Mouse (Mus musculus): ENCODE data around the gene Klhl26. TPM values are rescaled to one million over a fixed set of nuclear protein-coding genes. Genes with fewer than 3 reads are reported as not detected.
A peak's percentile ranks its signal among the peaks of the same experiment; 100 is the strongest.

The Klhl26 gene
- polyA plus RNA-seq, 1 experiment, result 10.9 TPM

GRCm38 (mm10) chr8:70490061-70490879 lies 13.5 kb upstream of the Klhl26 start:
- Histone ChIP-seq H3K4me1 (ENCODE audit: control insufficient read depth, insufficient read depth, low read length) (no peaks in the 10 kb centered on the region; the same call in 1 of the 2 replicates), H3K4me3 (ENCODE audit: insufficient read depth, low read length) (no peak overlapping the region), H3K27ac (ENCODE audit: insufficient read depth, low read depth, low read length) (no peak overlapping the region)
- TF ChIP-seq CTCF (IDR thresholded peaks at IDR 0.05; ENCODE audit: low read depth, low read length), result no peak
- TF ChIP-seq POLR2A (IDR thresholded peaks at IDR 0.05; ENCODE audit: borderline replicate concordance, low read depth, low read length), result no peak

GRCm38 (mm10) chr8:70489576-70489975 lies 12.8 kb upstream of the Klhl26 start:
- no peak overlapping the region for H3K4me3 ChIP-seq (ENCODE audit: insufficient read depth, low read length)
- H3K27ac ChIP-seq (ENCODE audit: insufficient read depth, low read depth, low read length), result no peak overlapping the region
- H3K4me1 ChIP-seq (ENCODE audit: control insufficient read depth, insufficient read depth, low read length), result no peaks in the 10 kb centered on the region; the same call in 1 of the 2 replicates
- TF ChIP-seq CTCF (IDR thresholded peaks at IDR 0.05; ENCODE audit: low read depth, low read length) (no peak), POLR2A (IDR thresholded peaks at IDR 0.05; ENCODE audit: borderline replicate concordance, low read depth, low read length) (no peak)

- H3K4me1 ChIP-seq (ENCODE audit: control insufficient read depth, insufficient read depth, low read length), result no peaks in the 10 kb centered on the region; the same call in 1 of the 2 replicates
- no peak for TF ChIP-seq POLR2A (IDR thresholded peaks at IDR 0.05; ENCODE audit: borderline replicate concordance, low read depth, low read length)
- no peak for TF ChIP-seq CTCF (IDR thresholded peaks at IDR 0.05; ENCODE audit: low read depth, low read length)
- no peak overlapping the region for H3K27ac ChIP-seq (ENCODE audit: insufficient read depth, low read depth, low read length)
- H3K4me3 ChIP-seq (ENCODE audit: insufficient read depth, low read length), result no peak overlapping the region
These were observed 12.2 kb upstream of the Klhl26 start for GRCm38 (mm10) chr8:70488931-70489470.

DNA sequence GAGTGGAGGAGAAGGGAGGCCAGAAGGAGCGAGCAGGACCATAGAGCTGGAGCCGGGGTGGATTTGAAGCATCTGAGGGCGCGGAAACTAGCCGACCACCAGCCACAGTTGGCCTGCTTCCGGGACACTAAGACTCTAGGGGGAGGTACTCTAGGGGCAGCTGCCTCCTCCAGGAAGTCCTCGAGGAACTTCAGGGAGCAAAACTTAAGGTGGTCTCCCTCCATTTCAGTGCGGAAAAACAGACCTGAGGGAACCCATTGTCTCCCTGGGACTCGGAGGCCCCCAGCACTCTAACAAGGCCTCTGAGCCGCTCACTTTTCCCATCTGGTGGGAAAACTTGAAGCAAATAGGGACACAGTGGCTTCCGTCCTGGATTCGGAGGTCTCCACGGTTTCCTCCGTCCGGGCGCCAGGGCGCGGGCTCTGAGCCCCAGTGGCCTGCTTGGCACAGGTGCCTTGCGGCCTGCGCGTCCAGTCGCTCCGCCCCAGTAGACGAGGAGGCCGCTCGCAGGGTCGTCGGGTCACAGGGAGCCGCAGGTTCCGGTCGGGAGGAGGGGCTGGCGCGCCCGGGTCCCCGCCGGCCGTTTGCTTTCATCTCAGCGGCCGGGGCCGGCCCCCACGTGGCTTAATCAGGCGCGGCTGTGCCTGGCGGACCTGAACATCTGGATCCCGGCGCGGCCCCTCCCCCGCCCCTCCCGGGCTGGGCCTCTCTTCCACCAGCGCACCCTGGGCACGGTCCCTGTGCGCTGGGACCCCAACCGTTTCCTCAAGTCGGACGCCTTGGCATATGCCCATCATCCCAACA lies 11.4 kb upstream of the Klhl26 start:
- no peak overlapping the region for H3K27ac ChIP-seq (ENCODE audit: insufficient read depth, low read depth, low read length)
- no peaks in the 10 kb centered on the region; the same call in 1 of the 2 replicates for H3K4me1 ChIP-seq (ENCODE audit: control insufficient read depth, insufficient read depth, low read length)
- TF ChIP-seq CTCF (IDR thresholded peaks at IDR 0.05; ENCODE audit: low read depth, low read length) (no peak), POLR2A (IDR thresholded peaks at IDR 0.05; ENCODE audit: borderline replicate concordance, low read depth, low read length) (no peak)
- peak overlapping the region; percentile 29 for H3K4me3 ChIP-seq (ENCODE audit: insufficient read depth, low read length)

- peak within 1 kb of the TSS; percentile 29; the same call in 1 of the 2 replicates for H3K4me3 ChIP-seq (ENCODE audit: insufficient read depth, low read length)
- TF ChIP-seq CTCF (IDR thresholded peaks at IDR 0.05; ENCODE audit: low read depth, low read length) (no peak), POLR2A (IDR thresholded peaks at IDR 0.05; ENCODE audit: borderline replicate concordance, low read depth, low read length) (no peak)
- no peaks in the 10 kb centered on the region; the same call in 1 of the 2 replicates for H3K4me1 ChIP-seq (ENCODE audit: control insufficient read depth, insufficient read depth, low read length)
These were observed 10.3 kb upstream of the Klhl26 start, which contains the start of gene Tmem59l for GRCm38 (mm10) chr8:70486941-70487520. Gene Tmem59l (minus strand): TSS chr8:70487358.

DNA sequence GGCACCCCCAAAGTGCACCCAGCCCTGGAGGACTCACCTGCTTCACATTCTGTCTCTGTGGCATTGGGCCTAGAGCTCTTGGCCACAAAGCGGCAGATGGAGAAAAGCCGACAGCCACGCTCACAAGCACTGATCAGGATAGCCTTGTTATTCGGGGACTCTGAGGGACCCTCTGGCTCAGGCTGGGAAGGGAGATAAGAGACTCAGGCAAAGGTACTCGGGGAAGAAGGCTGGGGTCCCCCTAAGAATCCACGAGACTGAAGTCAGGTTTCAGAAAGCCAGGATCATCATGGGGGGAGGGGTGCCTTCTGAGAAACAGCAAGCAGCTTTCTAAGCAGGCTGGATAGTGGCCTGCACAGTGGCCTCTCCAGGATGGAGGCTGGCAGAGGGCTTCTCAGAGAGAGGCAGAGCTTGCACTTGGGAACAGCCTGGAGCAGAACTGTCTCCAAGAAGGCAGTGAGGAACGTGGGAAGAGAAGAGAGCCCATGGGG lies 9.5 kb upstream of the Klhl26 start:
- no peak overlapping the region for H3K4me3 ChIP-seq (ENCODE audit: insufficient read depth, low read length)
- no peaks in the 10 kb centered on the region; the same call in 1 of the 2 replicates for H3K4me1 ChIP-seq (ENCODE audit: control insufficient read depth, insufficient read depth, low read length)

More at GRCm38 (mm10) chr8:70486941-70487520, 10.3 kb upstream of the Klhl26 start, which contains the start of gene Tmem59l:
- no peak within 1 kb of the TSS for H3K27ac ChIP-seq (ENCODE audit: insufficient read depth, low read depth, low read length)

GRCm38 (mm10) chr8:70482943-70483342 lies 6.2 kb upstream of the Klhl26 start:
- Histone ChIP-seq H3K4me3 (ENCODE audit: insufficient read depth, low read length) (no peak overlapping the region), H3K4me1 (ENCODE audit: control insufficient read depth, insufficient read depth, low read length) (no peaks in the 10 kb centered on the region; the same call in 1 of the 2 replicates), H3K27ac (ENCODE audit: insufficient read depth, low read depth, low read length) (no peak overlapping the region)
- TF ChIP-seq POLR2A (IDR thresholded peaks at IDR 0.05; ENCODE audit: borderline replicate concordance, low read depth, low read length) (no peak), CTCF (IDR thresholded peaks at IDR 0.05; ENCODE audit: low read depth, low read length) (no peak)

More for the DNA sequence above, 9.5 kb upstream of the Klhl26 start:
- H3K27ac ChIP-seq (ENCODE audit: insufficient read depth, low read depth, low read length), result no peak overlapping the region
- TF ChIP-seq CTCF (IDR thresholded peaks at IDR 0.05; ENCODE audit: low read depth, low read length) (no peak), POLR2A (IDR thresholded peaks at IDR 0.05; ENCODE audit: borderline replicate concordance, low read depth, low read length) (no peak)

DNA sequence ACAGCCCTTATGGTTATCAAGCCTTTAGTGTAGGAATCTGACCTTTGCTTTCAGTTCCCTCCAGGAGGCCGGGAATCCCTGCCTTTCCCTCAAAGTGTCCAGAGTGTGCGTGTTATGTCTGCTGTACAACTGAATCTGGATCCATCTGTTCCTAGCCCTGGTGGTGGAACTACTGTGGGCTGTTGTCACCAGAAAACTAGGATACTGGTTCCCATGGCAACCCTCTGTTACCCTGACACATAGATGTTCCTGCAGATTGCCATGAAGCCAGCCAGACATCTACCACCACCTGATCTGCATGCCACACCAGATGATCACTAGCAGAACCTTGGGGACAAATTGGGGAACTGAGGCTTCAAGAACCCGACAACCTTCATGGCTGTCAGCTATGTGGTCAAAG lies 5.1 kb upstream of the Klhl26 start:
- Histone ChIP-seq H3K4me1 (ENCODE audit: control insufficient read depth, insufficient read depth, low read length) (no peaks in the 10 kb centered on the region), H3K4me3 (ENCODE audit: insufficient read depth, low read length) (no peak overlapping the region), H3K27ac (ENCODE audit: insufficient read depth, low read depth, low read length) (no peak overlapping the region)
- TF ChIP-seq CTCF (IDR thresholded peaks at IDR 0.05; ENCODE audit: low read depth, low read length) (no peak), POLR2A (IDR thresholded peaks at IDR 0.05; ENCODE audit: borderline replicate concordance, low read depth, low read length) (no peak)

Data from bone marrow macrophage, adult 2 months (primary cell).